Mouse (Mus musculus): ENCODE measurements at regions not wholly inside any gene's neighbourhood (a gene's known extent, or its start where the extent isn't known, plus 50 kb on each side); places are given as distances from the start of the nearest gene placed in this dataset.

DNA sequence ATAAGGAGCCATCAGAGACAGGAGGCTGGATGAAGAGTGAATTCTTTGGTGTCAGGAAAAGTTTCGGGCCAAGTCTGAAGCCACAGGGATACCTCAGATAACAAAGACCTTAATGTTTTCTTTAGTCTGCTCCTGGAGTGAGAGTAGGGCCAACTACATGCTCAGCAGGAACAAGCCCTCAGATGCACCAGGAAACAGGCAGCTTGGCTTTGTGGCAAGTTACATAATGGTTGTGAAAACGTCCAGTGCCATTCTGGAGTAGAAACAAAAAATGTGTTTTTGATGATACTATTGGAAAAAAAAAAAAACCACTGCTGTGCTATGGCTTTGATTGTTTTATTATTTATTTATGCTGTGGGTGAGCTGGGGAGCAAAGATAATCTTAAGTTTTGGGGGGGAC is 452.2 kb upstream of the Mon1b start:
- DNase-seq (ENCODE audit: low read depth), result no peak

- DNase-seq (ENCODE audit: low read depth), result no peak
Measured at GRCm38 (mm10) chr8:113190537-113190936, 444.9 kb upstream of the Mon1b start.

GRCm38 (mm10) chr8:113191537-113191936 is 443.9 kb upstream of the Mon1b start:
- no peak for DNase-seq (ENCODE audit: low read depth)
